Mouse (Mus musculus): ENCODE data around the gene Zfp316. TPM values are rescaled to one million over a fixed set of nuclear protein-coding genes. Genes with fewer than 3 reads are reported as not detected.
A peak's percentile ranks its signal among the peaks of the same experiment; 100 is the strongest.

The Zfp316 gene
- total and polyA plus RNA-seq, 3 experiments: 1.1 to 3.6 (median 2.0) TPM

GRCm38 (mm10) chr5:143315514-143315888, 45.7 kb upstream of the Zfp316 start:
- DNase-seq (ENCODE audit: extremely low read depth): no peak
- H3K79me2 ChIP-seq (replicated peaks; ENCODE audit: control insufficient read depth, extremely low read depth, insufficient read depth, poor library complexity, severe bottlenecking): peaks cover 21% of the 10 kb centered on the region
- H3K27me3 ChIP-seq (replicated peaks): no peaks in the 10 kb centered on the region
- no peaks in the 10 kb centered on the region for H3K9me3 ChIP-seq (replicated peaks; ENCODE audit: low read length)
- no peak overlapping the region for H3K27ac ChIP-seq (ENCODE audit: insufficient read depth, low read depth)
- H3K4me2 ChIP-seq (ENCODE audit: insufficient read depth, low read depth, poor library complexity, severe bottlenecking): no peak overlapping the region
- H3K4me1 ChIP-seq (ENCODE audit: control insufficient read depth in 1 of 2, insufficient read depth in 2 of 2): peaks cover 5 to 30% of the 10 kb centered on the region in 2 experiments; a peak in 3 of 4 replicates
- dilution Hi-C loops (cut with MboI; ENCODE audit: extremely low pct_ligation_motif_present, extremely low pct_unique_long_range_greater_than_20kb, low sequenced_read_pairs) (no loop called here), in situ Hi-C loops (cut with MboI; ENCODE audit: low pct_ligation_motif_present, low pct_unique_long_range_greater_than_20kb, low sequenced_read_pairs) (no loop called here)
- TF ChIP-seq SMC3 (IDR thresholded peaks at IDR 0.05; ENCODE audit: low read depth, low read length) (no peak), POLR2AphosphoS2 (IDR thresholded peaks at IDR 0.05; ENCODE audit: low read depth, low read length) (no peak), ZKSCAN1 (IDR thresholded peaks at IDR 0.05; ENCODE audit: borderline replicate concordance, low read depth, low read length) (no peak), USF1 (IDR thresholded peaks at IDR 0.05; ENCODE audit: low read depth, low read length) (no peak), NRF1 (IDR thresholded peaks at IDR 0.05; ENCODE audit: low read depth, low read length) (no peak), ZMIZ1 (IDR thresholded peaks at IDR 0.05; ENCODE audit: low read depth, low read length) (no peak), E2F4 (IDR thresholded peaks at IDR 0.05; ENCODE audit: insufficient replicate concordance, low read depth, low read length) (no peak), JUN (IDR thresholded peaks at IDR 0.05; ENCODE audit: insufficient read depth, low read depth, low read length) (no peak), CTCF (conservative IDR thresholded peaks at IDR 0.05 in 1 of 2, IDR thresholded peaks at IDR 0.05 in 1 of 2; ENCODE audit: low read depth in 2 of 2, low read length in 2 of 2) (no peak), UBTF (IDR thresholded peaks at IDR 0.05; ENCODE audit: low read depth, low read length) (no peak)
- peaks cover 48 to 77% of the 10 kb centered on the region in 2 experiments for H3K36me3 ChIP-seq (replicated peaks in 1 of 2; ENCODE audit: control insufficient read depth in 1 of 2, insufficient read depth in 1 of 2, low read length in 1 of 2)
- no peak overlapping the region for H3K9ac ChIP-seq (ENCODE audit: insufficient read depth, low read depth)
- H3K4me3 ChIP-seq (replicated peaks in 1 of 3; ENCODE audit: low read depth in 2 of 3, low read length in 2 of 3, poor library complexity in 1 of 3): peak overlapping the region in 1 of 3 experiments; percentile 94

- peak; percentile 68 for DNase-seq (ENCODE audit: extremely low read depth)
- TF ChIP-seq ZMIZ1 (IDR thresholded peaks at IDR 0.05; ENCODE audit: low read depth, low read length) (peak; percentile 64; the same call in 1 of the 2 replicates), SIN3A (IDR thresholded peaks at IDR 0.05; ENCODE audit: low read length) (peak; percentile 66), MXI1 (IDR thresholded peaks at IDR 0.05; ENCODE audit: low read depth, low read length) (peak; percentile 67), CHD2 (IDR thresholded peaks at IDR 0.05; ENCODE audit: low read length) (no peak), RAD21 (IDR thresholded peaks at IDR 0.05; ENCODE audit: low read depth, low read length) (no peak; the same call in 1 of the 2 replicates), POLR2AphosphoS2 (IDR thresholded peaks at IDR 0.05; ENCODE audit: low read depth, low read length) (0 out of 2 replicates have a peak, but pooled peaks have one; percentile 41), UBTF (IDR thresholded peaks at IDR 0.05; ENCODE audit: low read depth, low read length) (peak; percentile 84), NRF1 (IDR thresholded peaks at IDR 0.05; ENCODE audit: low read depth, low read length) (0 out of 2 replicates have a peak, but pooled peaks have one; percentile 25), MEF2A (IDR thresholded peaks at IDR 0.05; ENCODE audit: borderline replicate concordance, low read depth, low read length) (no peak; the same call in 1 of the 2 replicates), JUND (conservative IDR thresholded peaks at IDR 0.05; ENCODE audit: low read depth, low read length) (no peak), KAT2A (IDR thresholded peaks at IDR 0.05; ENCODE audit: insufficient replicate concordance, low read length) (peak; percentile 55; the same call in 1 of the 2 replicates), CTCF (conservative IDR thresholded peaks at IDR 0.05 in 1 of 2, IDR thresholded peaks at IDR 0.05 in 1 of 2; ENCODE audit: low read depth in 2 of 2, low read length in 2 of 2) (peak; percentile 24 to 80; a peak in 2 of 4 replicates), ELF1 (IDR thresholded peaks at IDR 0.05; ENCODE audit: low read depth, low read length) (peak; percentile 85), BHLHE40 (IDR thresholded peaks at IDR 0.05; ENCODE audit: low read depth, low read length) (0 out of 2 replicates have a peak, but pooled peaks have one; percentile 24), NELFE (IDR thresholded peaks at IDR 0.05; ENCODE audit: low read depth, low read length) (peak; percentile 90), MYC (IDR thresholded peaks at IDR 0.05; ENCODE audit: low read depth, low read length) (peak; percentile 48; the same call in 1 of the 2 replicates), HCFC1 (IDR thresholded peaks at IDR 0.05; ENCODE audit: low read depth, low read length) (peak; percentile 60), POLR2A (IDR thresholded peaks at IDR 0.05; ENCODE audit: low read depth, low read length) (peak; percentile 83), MAX (IDR thresholded peaks at IDR 0.05; ENCODE audit: low read length) (peak; percentile 59), TCF12 (IDR thresholded peaks at IDR 0.05; ENCODE audit: low read depth, low read length) (peak; percentile 63; the same call in 1 of the 2 replicates), PAX5 (IDR thresholded peaks at IDR 0.05; ENCODE audit: low read length) (no peak)
- H3K4me3 ChIP-seq (replicated peaks in 1 of 3; ENCODE audit: low read depth in 2 of 3, low read length in 2 of 3, poor library complexity in 1 of 3): peak within 1 kb of the TSS; percentile 77 to 94 (median 89)
- no peaks in the 10 kb centered on the region for H3K27me3 ChIP-seq (replicated peaks)
- in situ Hi-C loops (cut with MboI; ENCODE audit: low pct_ligation_motif_present, low pct_unique_long_range_greater_than_20kb, low sequenced_read_pairs): no loop called here
- H3K27ac ChIP-seq (ENCODE audit: insufficient read depth, low read depth): peak within 1 kb of the TSS; percentile 68
- H3K36me3 ChIP-seq (replicated peaks in 1 of 2; ENCODE audit: control insufficient read depth in 1 of 2, insufficient read depth in 1 of 2, low read length in 1 of 2): peaks cover 49 to 77% of the 10 kb centered on the region in 2 experiments
- peak within 1 kb of the TSS; percentile 94 for H3K4me2 ChIP-seq (ENCODE audit: insufficient read depth, low read depth, poor library complexity, severe bottlenecking)
- H3K9ac ChIP-seq (ENCODE audit: insufficient read depth, low read depth): peak within 1 kb of the TSS; percentile 84
- peaks cover 21% of the 10 kb centered on the region for H3K79me2 ChIP-seq (replicated peaks; ENCODE audit: control insufficient read depth, extremely low read depth, insufficient read depth, poor library complexity, severe bottlenecking)
- dilution Hi-C loops (cut with MboI; ENCODE audit: extremely low pct_ligation_motif_present, extremely low pct_unique_long_range_greater_than_20kb, low sequenced_read_pairs): no loop called here
- no peaks in the 10 kb centered on the region for H3K9me3 ChIP-seq (replicated peaks; ENCODE audit: low read length)
- peaks cover 5 to 30% of the 10 kb centered on the region in 2 experiments; a peak in 3 of 4 replicates for H3K4me1 ChIP-seq (ENCODE audit: control insufficient read depth in 1 of 2, insufficient read depth in 2 of 2)
Observed at GRCm38 (mm10) chr5:143314730-143315513, 45.1 kb upstream of the Zfp316 start, which contains the start of gene E130309D02Rik. Gene E130309D02Rik, minus strand, starts transcription at chr5:143315360.

All from CH12.LX (cell line).